Mouse (Mus musculus) cortical plate, adult 2 months (tissue): ENCODE data around the gene Fhl2.

Experiments
- CTCF ChIP-seq: fragments of 200-500 bp; IDR thresholded peaks from 2 replicates; pipeline ENCODE4 v1.5.1; 2011; ENCODE audit warnings: mild to moderate bottlenecking, control low read depth, low read length; ENCODE audit not compliant: insufficient read depth; ENCODE audit errors: extremely low read depth
- POLR2A ChIP-seq: fragments of 200-500 bp; IDR thresholded peaks from 2 replicates; pipeline ENCODE4 v1.6.1; 2011; ENCODE audit warnings: mild to moderate bottlenecking, low read length, control low read depth; ENCODE audit not compliant: insufficient read depth; ENCODE audit errors: extremely low read depth

DNA sequence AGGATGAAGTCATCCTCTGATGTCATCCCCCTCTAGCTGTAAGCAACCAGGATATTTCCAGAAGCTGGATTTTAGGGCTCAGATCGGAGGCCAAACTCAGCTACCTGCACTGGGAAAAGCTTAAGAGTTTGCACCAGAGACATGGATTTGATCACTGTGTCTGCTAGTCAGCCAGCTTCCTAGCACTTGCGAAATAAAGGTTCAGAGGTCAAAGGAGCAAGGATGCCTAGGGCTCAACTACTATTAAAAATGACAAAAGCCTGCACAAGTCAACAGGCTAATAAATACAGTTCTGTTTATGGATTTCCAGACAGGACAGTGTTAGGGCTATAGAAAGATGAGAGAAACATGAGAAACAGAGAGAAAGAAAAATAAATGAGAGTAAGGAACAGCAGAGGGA, 38.9 kb downstream of the Fhl2 start:
- TF ChIP-seq CTCF (no peak), POLR2A (no peak)
